Mouse (Mus musculus): Measurements from ENCODE around the gene Rnft2. TPM values are rescaled to one million over a fixed set of nuclear protein-coding genes. Genes with fewer than 3 reads are reported as not detected.

Gene Rnft2
- polyA plus RNA-seq, 1 experiment from 2014 or later, result 2.1 TPM

- H3K9ac ChIP-seq (ENCODE audit: low read length), result no peak overlapping the region
- no peak overlapping the region for H3K27ac ChIP-seq (ENCODE audit: low read length)
- no peaks in the 10 kb centered on the region for H3K9me3 ChIP-seq (ENCODE audit: control insufficient read depth, low read length)
- WGBS, result 75% methylated on average over 13 of the region's 13 CpGs
- no peaks in the 10 kb centered on the region for H3K27me3 ChIP-seq (ENCODE audit: control insufficient read depth, insufficient read depth, low read depth, low read length)
- H3K36me3 ChIP-seq (ENCODE audit: control insufficient read depth, insufficient read depth, low read length), result no peaks in the 10 kb centered on the region
- H3K4me3 ChIP-seq (ENCODE audit: low read length), result no peak overlapping the region
- no peak for ATAC-seq (ENCODE audit: low read depth)
- no peaks in the 10 kb centered on the region for H3K4me1 ChIP-seq (replicated peaks; ENCODE audit: control insufficient read depth, insufficient read depth, low read length)
- no peak overlapping the region for H3K4me2 ChIP-seq (ENCODE audit: low read depth, low read length)
Observed at GRCm38 (mm10) chr5:118197421-118197820, 47.5 kb downstream of the Rnft2 start.

GRCm38 (mm10) chr5:118192221-118192620 is 52.7 kb downstream of the Rnft2 start:
- H3K4me1 ChIP-seq (replicated peaks; ENCODE audit: control insufficient read depth, insufficient read depth, low read length), result no peaks in the 10 kb centered on the region
- no peak overlapping the region for H3K27ac ChIP-seq (ENCODE audit: low read length)
- H3K36me3 ChIP-seq (ENCODE audit: control insufficient read depth, insufficient read depth, low read length), result no peaks in the 10 kb centered on the region
- H3K4me3 ChIP-seq (ENCODE audit: low read length), result no peak overlapping the region
- H3K9me3 ChIP-seq (ENCODE audit: control insufficient read depth, low read length), result no peaks in the 10 kb centered on the region
- ATAC-seq (ENCODE audit: low read depth), result no peak
- H3K4me2 ChIP-seq (ENCODE audit: low read depth, low read length), result no peak overlapping the region
- no peak overlapping the region for H3K9ac ChIP-seq (ENCODE audit: low read length)
- 30% methylated on average over 18 of the region's 18 CpGs for WGBS
- H3K27me3 ChIP-seq (ENCODE audit: control insufficient read depth, insufficient read depth, low read depth, low read length), result peaks cover 12% of the 10 kb centered on the region

GRCm38 (mm10) chr5:118190491-118190890 is 54.4 kb downstream of the Rnft2 start:
- H3K27me3 ChIP-seq (ENCODE audit: control insufficient read depth, insufficient read depth, low read depth, low read length), result peaks cover 12% of the 10 kb centered on the region
- no peak overlapping the region for H3K4me3 ChIP-seq (ENCODE audit: low read length)
- no peaks in the 10 kb centered on the region for H3K9me3 ChIP-seq (ENCODE audit: control insufficient read depth, low read length)
- WGBS, result 74% methylated on average over 9 of the region's 9 CpGs
- ATAC-seq (ENCODE audit: low read depth), result no peak
- no peaks in the 10 kb centered on the region for H3K4me1 ChIP-seq (replicated peaks; ENCODE audit: control insufficient read depth, insufficient read depth, low read length)
- no peak overlapping the region for H3K9ac ChIP-seq (ENCODE audit: low read length)
- no peak overlapping the region for H3K4me2 ChIP-seq (ENCODE audit: low read depth, low read length)
- H3K36me3 ChIP-seq (ENCODE audit: control insufficient read depth, insufficient read depth, low read length), result no peaks in the 10 kb centered on the region
- no peak overlapping the region for H3K27ac ChIP-seq (ENCODE audit: low read length)

GRCm38 (mm10) chr5:118188356-118188755 is 56.6 kb downstream of the Rnft2 start:
- H3K4me2 ChIP-seq (ENCODE audit: low read depth, low read length), result no peak overlapping the region
- H3K9ac ChIP-seq (ENCODE audit: low read length), result no peak overlapping the region
- no peaks in the 10 kb centered on the region for H3K9me3 ChIP-seq (ENCODE audit: control insufficient read depth, low read length)
- no peaks in the 10 kb centered on the region for H3K36me3 ChIP-seq (ENCODE audit: control insufficient read depth, insufficient read depth, low read length)
- WGBS, result 50% methylated on average over 6 of the region's 6 CpGs
- no peaks in the 10 kb centered on the region for H3K4me1 ChIP-seq (replicated peaks; ENCODE audit: control insufficient read depth, insufficient read depth, low read length)
- peaks cover 12% of the 10 kb centered on the region for H3K27me3 ChIP-seq (ENCODE audit: control insufficient read depth, insufficient read depth, low read depth, low read length)
- H3K4me3 ChIP-seq (ENCODE audit: low read length), result no peak overlapping the region
- ATAC-seq (ENCODE audit: low read depth), result no peak
- H3K27ac ChIP-seq (ENCODE audit: low read length), result no peak overlapping the region

- H3K9ac ChIP-seq (ENCODE audit: low read length), result no peak overlapping the region
- no peaks in the 10 kb centered on the region for H3K36me3 ChIP-seq (ENCODE audit: control insufficient read depth, insufficient read depth, low read length)
- H3K27me3 ChIP-seq (ENCODE audit: control insufficient read depth, insufficient read depth, low read depth, low read length), result peaks cover 12% of the 10 kb centered on the region
- H3K4me3 ChIP-seq (ENCODE audit: low read length), result no peak overlapping the region
- no peaks in the 10 kb centered on the region for H3K9me3 ChIP-seq (ENCODE audit: control insufficient read depth, low read length)
- H3K4me2 ChIP-seq (ENCODE audit: low read depth, low read length), result no peak overlapping the region
- 81% methylated on average over 9 of the region's 9 CpGs for WGBS
- no peak overlapping the region for H3K27ac ChIP-seq (ENCODE audit: low read length)
- H3K4me1 ChIP-seq (replicated peaks; ENCODE audit: control insufficient read depth, insufficient read depth, low read length), result no peaks in the 10 kb centered on the region
- no peak for ATAC-seq (ENCODE audit: low read depth)
Observed at GRCm38 (mm10) chr5:118186903-118187633, 57.8 kb downstream of the Rnft2 start.

GRCm38 (mm10) chr5:118177640-118178039 is 67.3 kb downstream of the Rnft2 start:
- WGBS, result 55% methylated on average over 7 of the region's 7 CpGs
- Histone ChIP-seq H3K4me1 (replicated peaks; ENCODE audit: control insufficient read depth, insufficient read depth, low read length) (no peaks in the 10 kb centered on the region), H3K9ac (ENCODE audit: low read length) (no peak overlapping the region), H3K4me3 (ENCODE audit: low read length) (no peak overlapping the region), H3K27me3 (ENCODE audit: control insufficient read depth, insufficient read depth, low read depth, low read length) (peaks cover 22% of the 10 kb centered on the region), H3K36me3 (ENCODE audit: control insufficient read depth, insufficient read depth, low read length) (no peaks in the 10 kb centered on the region), H3K4me2 (ENCODE audit: low read depth, low read length) (no peak overlapping the region), H3K9me3 (ENCODE audit: control insufficient read depth, low read length) (peaks cover 3% of the 10 kb centered on the region), H3K27ac (ENCODE audit: low read length) (no peak overlapping the region)
- ATAC-seq (ENCODE audit: low read depth), result no peak

- Histone ChIP-seq H3K4me2 (ENCODE audit: low read depth, low read length) (no peak overlapping the region), H3K4me3 (ENCODE audit: low read length) (no peak overlapping the region), H3K9ac (ENCODE audit: low read length) (no peak overlapping the region), H3K36me3 (ENCODE audit: control insufficient read depth, insufficient read depth, low read length) (no peaks in the 10 kb centered on the region), H3K27ac (ENCODE audit: low read length) (no peak overlapping the region), H3K4me1 (replicated peaks; ENCODE audit: control insufficient read depth, insufficient read depth, low read length) (peaks cover 11% of the 10 kb centered on the region), H3K9me3 (ENCODE audit: control insufficient read depth, low read length) (peaks cover 3% of the 10 kb centered on the region), H3K27me3 (ENCODE audit: control insufficient read depth, insufficient read depth, low read depth, low read length) (peaks cover 46% of the 10 kb centered on the region)
- no peak for ATAC-seq (ENCODE audit: low read depth)
- 36% methylated on average over 2 of the region's 2 CpGs for WGBS
Observed at GRCm38 (mm10) chr5:118175137-118175536, 69.8 kb downstream of the Rnft2 start.

- H3K4me2 ChIP-seq (ENCODE audit: low read depth, low read length), result peak overlapping the region; percentile 15; the same call in 1 of the 2 replicates
- H3K9ac ChIP-seq (ENCODE audit: low read length), result no peak overlapping the region
- no peak for ATAC-seq (ENCODE audit: low read depth)
Observed at GRCm38 (mm10) chr5:118174310-118175009, 70.5 kb downstream of the Rnft2 start.

GRCm38 (mm10) chr5:118172078-118172723 is 72.7 kb downstream of the Rnft2 start:
- peak overlapping the region; percentile 63 for H3K4me2 ChIP-seq (ENCODE audit: low read depth, low read length)
- peaks cover 3% of the 10 kb centered on the region for H3K9me3 ChIP-seq (ENCODE audit: control insufficient read depth, low read length)
- H3K9ac ChIP-seq (ENCODE audit: low read length), result peak overlapping the region; percentile 13; the same call in 1 of the 2 replicates
- under 1% methylated on average over 27 of the region's 27 CpGs for WGBS
- H3K27ac ChIP-seq (ENCODE audit: low read length), result no peak overlapping the region
- peaks cover 20% of the 10 kb centered on the region for H3K4me1 ChIP-seq (replicated peaks; ENCODE audit: control insufficient read depth, insufficient read depth, low read length)
- no peak for ATAC-seq (ENCODE audit: low read depth)
- peak overlapping the region; percentile 46 for H3K4me3 ChIP-seq (ENCODE audit: low read length)
- peaks cover 74% of the 10 kb centered on the region for H3K27me3 ChIP-seq (ENCODE audit: control insufficient read depth, insufficient read depth, low read depth, low read length)
- no peaks in the 10 kb centered on the region for H3K36me3 ChIP-seq (ENCODE audit: control insufficient read depth, insufficient read depth, low read length)

More at GRCm38 (mm10) chr5:118174310-118175009, 70.5 kb downstream of the Rnft2 start:
- peaks cover 3% of the 10 kb centered on the region for H3K9me3 ChIP-seq (ENCODE audit: control insufficient read depth, low read length)
- H3K4me1 ChIP-seq (replicated peaks; ENCODE audit: control insufficient read depth, insufficient read depth, low read length), result peaks cover 15% of the 10 kb centered on the region
- no peak overlapping the region for H3K27ac ChIP-seq (ENCODE audit: low read length)
- H3K4me3 ChIP-seq (ENCODE audit: low read length), result no peak overlapping the region
- peaks cover 53% of the 10 kb centered on the region for H3K27me3 ChIP-seq (ENCODE audit: control insufficient read depth, insufficient read depth, low read depth, low read length)
- WGBS, result under 1% methylated on average over 21 of the region's 22 CpGs
- H3K36me3 ChIP-seq (ENCODE audit: control insufficient read depth, insufficient read depth, low read length), result no peaks in the 10 kb centered on the region
